In the genomic region with DNA sequence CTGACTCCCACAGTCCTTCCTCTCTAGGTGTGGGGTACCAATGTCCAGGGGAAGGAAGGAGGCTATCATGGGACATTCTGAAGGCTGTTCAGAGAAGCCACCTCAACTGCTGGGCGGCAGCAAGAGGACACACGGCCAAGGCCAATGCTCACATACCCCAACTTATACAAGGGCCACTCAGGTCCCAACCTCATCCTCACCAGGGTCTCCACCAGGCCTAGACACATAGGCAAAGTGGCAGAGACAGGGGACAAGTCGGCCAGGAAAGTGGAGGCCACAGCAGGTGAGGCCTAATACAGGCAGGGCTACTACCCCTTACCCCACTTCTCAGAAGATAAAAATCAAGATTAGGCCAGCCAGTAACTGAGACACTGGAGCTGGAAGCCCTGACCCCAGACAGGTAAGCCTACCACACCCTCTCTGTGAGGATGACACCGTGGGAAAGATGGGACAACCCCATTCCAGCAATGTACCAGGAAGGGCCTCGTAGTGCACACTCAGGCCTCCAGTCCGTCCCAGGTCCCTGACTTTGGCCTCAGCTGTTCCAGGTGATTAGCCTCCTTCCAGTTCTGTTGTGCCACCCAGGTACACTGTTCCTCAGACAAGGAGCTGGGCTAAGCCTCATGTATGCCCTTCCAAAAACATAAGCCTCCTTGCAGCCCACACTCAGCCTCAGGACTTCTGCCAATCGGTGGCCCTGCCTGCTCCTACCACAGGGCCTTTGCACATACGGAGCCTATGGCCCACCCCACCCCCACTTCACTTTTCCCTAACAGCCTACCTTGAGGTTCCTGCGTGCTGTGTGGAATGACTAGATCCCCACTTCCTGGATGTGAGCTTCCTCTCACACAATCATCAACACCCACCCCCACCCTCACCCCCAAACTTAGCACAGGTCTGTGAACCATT, we compare ENCODE assay signal across 11 mouse cellular contexts. TPM values are rescaled to one million over a fixed set of nuclear protein-coding genes. Genes with fewer than 3 reads are reported as not detected.
DNase-seq lines count a peak whose midpoint lies in the region; ATAC-seq and TF ChIP-seq lines count a peak whose summit lies in the region.
"Had no signal": no experiment of that assay in that cellular context is flagged by ENCODE, and none has a peak within 500 bp of the region (broad histone marks: within the 10 kb centered on the region; RNA-seq: fewer than 3 reads in every experiment).

No protein-coding gene starts in this region.

- peaks cover 13% of the 10 kb centered on the region for H3K4me1 ChIP-seq in cerebellum, adult 2 months (ENCODE audit: control insufficient read depth, insufficient read depth, low read length)
- peaks cover 44% of the 10 kb centered on the region for H3K4me1 ChIP-seq in liver, embryonic 11.5 days (replicated peaks; ENCODE audit: control insufficient read depth, insufficient read depth, low read length)
- peaks cover 81% of the 10 kb centered on the region for H3K4me1 ChIP-seq in neural tube, embryonic 13.5 days (replicated peaks)

- peak overlapping the region; percentile 100 for H3K4me2 ChIP-seq in liver, embryonic 11.5 days
- H3K4me2 ChIP-seq in neural tube, embryonic 13.5 days: peak overlapping the region; percentile 88; the same call in 1 of the 2 replicates

- peak; percentile 20 to 29 for DNase-seq in cerebellum, postnatal 10 days
- DNase-seq in cerebellum, adult 2 months: no peak
- DNase-seq in liver, embryonic 11.5 days (ENCODE audit: low spot score): no peak
- DNase-seq in liver: no peak
- peak; percentile 44 for DNase-seq in induced T-regulatory cell, adult 2 months (ENCODE audit: low read depth)
- DNase-seq in layer of hippocampus, postnatal 25 days (ENCODE audit: extremely low spot score in 1 of 2, low spot score in 1 of 2): no peak
- no peak for DNase-seq in gastrocnemius, postnatal 36 days
- DNase-seq: lung, adult 18-20 months had no signal

- peaks cover 18% of the 10 kb centered on the region for H3K36me3 ChIP-seq in liver, embryonic 11.5 days (ENCODE audit: control insufficient read depth, insufficient read depth, low read length)
- H3K36me3 ChIP-seq in neural tube, embryonic 13.5 days: peaks cover 13% of the 10 kb centered on the region

- H3K4me3 ChIP-seq in cerebellum, adult 2 months (replicated peaks; ENCODE audit: insufficient read depth, low read depth, low read length): no peak overlapping the region
- peak overlapping the region; percentile 92 for H3K4me3 ChIP-seq in liver, embryonic 11.5 days (ENCODE audit: low read depth, low read length)
- H3K4me3 ChIP-seq in neural tube, embryonic 13.5 days: peak overlapping the region; percentile 82; the same call in 1 of the 2 replicates

- H3K27ac ChIP-seq in cerebellum, adult 2 months (ENCODE audit: insufficient read depth, low read length): no peak overlapping the region
- peak overlapping the region; percentile 99; the same call in 1 of the 2 replicates for H3K27ac ChIP-seq in liver, embryonic 11.5 days (ENCODE audit: low read depth, low read length)
- no peak overlapping the region for H3K27ac ChIP-seq in neural tube, embryonic 13.5 days (replicated peaks)

- H3K9me3 ChIP-seq in liver, embryonic 11.5 days (ENCODE audit: control insufficient read depth, low read length): peaks cover 3% of the 10 kb centered on the region; the same call in 1 of the 2 replicates
- H3K9me3 ChIP-seq in neural tube, embryonic 13.5 days: no peaks in the 10 kb centered on the region

- no peak for TF ChIP-seq CTCF in cerebellum, adult 2 months (IDR thresholded peaks at IDR 0.05; ENCODE audit: borderline replicate concordance, insufficient read depth, low read depth, low read length)

- H3K27me3 ChIP-seq in cerebellum, adult 2 months (ENCODE audit: control insufficient read depth, insufficient read depth, low read length): no peaks in the 10 kb centered on the region
- no peaks in the 10 kb centered on the region for H3K27me3 ChIP-seq in liver, embryonic 11.5 days (replicated peaks; ENCODE audit: control insufficient read depth, insufficient read depth, low read length)
- no peaks in the 10 kb centered on the region for H3K27me3 ChIP-seq in neural tube, embryonic 13.5 days
- H3K27me3 ChIP-seq: CH12.LX had no signal

- no peak for TF ChIP-seq POLR2A in cerebellum, adult 2 months (IDR thresholded peaks at IDR 0.05; ENCODE audit: borderline replicate concordance, insufficient read depth, low read length)

- intact Hi-C loops in gastrocnemius, postnatal 36 days (cut with DNase I): no loop called here

- no peak for ATAC-seq in liver, embryonic 11.5 days (replicated peaks; ENCODE audit: low FRiP score)
- ATAC-seq in neural tube, embryonic 13.5 days (ENCODE audit: low read depth): no peak

- WGBS in cerebellum, adult 2 months: 86% methylated on average over 9 of the region's 9 CpGs
- WGBS in liver, embryonic 11.5 days: 78% methylated on average over 9 of the region's 9 CpGs
- WGBS in neural tube, embryonic 13.5 days: 88% methylated on average over 9 of the region's 9 CpGs

- H3K9ac ChIP-seq in liver, embryonic 11.5 days (ENCODE audit: low read depth, low read length): no peak overlapping the region
- H3K9ac ChIP-seq in neural tube, embryonic 13.5 days: no peak overlapping the region

RNA-seq across cellular contexts. Expression of gene Ssbp4, which starts 2.5 kb away (rescaled TPM):
- polyA plus RNA-seq in cerebellum, adult 2 months (2012; rRNA removed): 172 and 181 TPM in 2 replicates
- 144 and 173 TPM in 2 replicates for polyA plus RNA-seq in liver, embryonic 11.5 days (2014; fragmentation: Nextera tagmentation; extraction: Ambion mirVana)
- polyA plus RNA-seq in neural tube, embryonic 13.5 days (2015; fragmentation: Nextera tagmentation; extraction: Ambion mirVana): 117 and 141 TPM in 2 replicates
- 100 to 1,000 TPM; 285 to 304 TPM for total RNA-seq in layer of hippocampus, postnatal 25 days (2021)
- 10 to 100 TPM; 12.5 to 15.9 TPM for total RNA-seq in gastrocnemius, postnatal 36 days (2021)

RNA-seq across cellular contexts. Expression of gene Lrrc25, which starts 9.8 kb away (rescaled TPM):
- 0.30 and 0.33 TPM in 2 replicates for polyA plus RNA-seq in cerebellum, adult 2 months (2012; rRNA removed)
- 4.5 and 5.3 TPM in 2 replicates for polyA plus RNA-seq in liver, embryonic 11.5 days (2014; fragmentation: Nextera tagmentation; extraction: Ambion mirVana)
- polyA plus RNA-seq in neural tube, embryonic 13.5 days (2015; fragmentation: Nextera tagmentation; extraction: Ambion mirVana): 1.5 and 1.8 TPM in 2 replicates
- 1 to 10 TPM in 1 of 2 experiments, under 1 TPM in 1; 0.63 to 1.0 TPM for total RNA-seq in layer of hippocampus, postnatal 25 days (2021)
- total RNA-seq in gastrocnemius, postnatal 36 days (2021): under 1 TPM; 0.38 to 0.64 TPM

RNA-seq across cellular contexts. Expression of gene Isyna1, which starts 12.0 kb away (rescaled TPM):
- 55.3 and 61.4 TPM in 2 replicates for polyA plus RNA-seq in cerebellum, adult 2 months (2012; rRNA removed)
- 177 and 188 TPM in 2 replicates for polyA plus RNA-seq in liver, embryonic 11.5 days (2014; fragmentation: Nextera tagmentation; extraction: Ambion mirVana)
- 113 and 115 TPM in 2 replicates for polyA plus RNA-seq in neural tube, embryonic 13.5 days (2015; fragmentation: Nextera tagmentation; extraction: Ambion mirVana)
- total RNA-seq in layer of hippocampus, postnatal 25 days (2021): 10 to 100 TPM; 41.5 to 47.0 TPM
- total RNA-seq in gastrocnemius, postnatal 36 days (2021): 1 to 10 TPM; 4.1 to 5.1 TPM

RNA-seq across cellular contexts. Expression of gene Gdf15, which starts 26.1 kb away (rescaled TPM):
- 0.28 and 0.51 TPM in 2 replicates for polyA plus RNA-seq in cerebellum, adult 2 months (2012; rRNA removed)
- polyA plus RNA-seq in liver, embryonic 11.5 days (2014; fragmentation: Nextera tagmentation; extraction: Ambion mirVana): 4.2 and 4.9 TPM in 2 replicates
- not detected in 2 replicates for polyA plus RNA-seq in neural tube, embryonic 13.5 days (2015; fragmentation: Nextera tagmentation; extraction: Ambion mirVana)
- total RNA-seq in layer of hippocampus, postnatal 25 days (2021): under 1 TPM in 1 of 2 experiments, not detected in 1; 0.26 TPM
- under 1 TPM in 1 of 2 experiments, not detected in 1; 0.18 TPM for total RNA-seq in gastrocnemius, postnatal 36 days (2021)
- polyA plus RNA-seq: embryonic facial prominence, embryonic 11.5 days had no signal

RNA-seq across cellular contexts. Expression of gene Pgpep1, which starts 54.1 kb away (rescaled TPM):
- polyA plus RNA-seq in cerebellum, adult 2 months (2012; rRNA removed): 28.3 and 32.5 TPM in 2 replicates
- polyA plus RNA-seq in liver, embryonic 11.5 days (2014; fragmentation: Nextera tagmentation; extraction: Ambion mirVana): 33.7 and 34.6 TPM in 2 replicates
- 102 and 108 TPM in 2 replicates for polyA plus RNA-seq in neural tube, embryonic 13.5 days (2015; fragmentation: Nextera tagmentation; extraction: Ambion mirVana)
- 10 to 100 TPM; 21.1 to 25.1 TPM for total RNA-seq in layer of hippocampus, postnatal 25 days (2021)
- 10 to 100 TPM; 11.1 to 15.9 TPM for total RNA-seq in gastrocnemius, postnatal 36 days (2021)

Comparison
In these comparisons a context has a peak if more than half of its experiments do, and no peak if none do; other contexts are left out.
1. DNase-seq: peak in cerebellum, postnatal 10 days (2 of 2) and induced T-regulatory cell, adult 2 months (single experiment); none in cerebellum, adult 2 months (0 of 2), liver, embryonic 11.5 days (single experiment), liver (single experiment), layer of hippocampus, postnatal 25 days (0 of 2) and gastrocnemius, postnatal 36 days (0 of 2).